In the genomic region with DNA sequence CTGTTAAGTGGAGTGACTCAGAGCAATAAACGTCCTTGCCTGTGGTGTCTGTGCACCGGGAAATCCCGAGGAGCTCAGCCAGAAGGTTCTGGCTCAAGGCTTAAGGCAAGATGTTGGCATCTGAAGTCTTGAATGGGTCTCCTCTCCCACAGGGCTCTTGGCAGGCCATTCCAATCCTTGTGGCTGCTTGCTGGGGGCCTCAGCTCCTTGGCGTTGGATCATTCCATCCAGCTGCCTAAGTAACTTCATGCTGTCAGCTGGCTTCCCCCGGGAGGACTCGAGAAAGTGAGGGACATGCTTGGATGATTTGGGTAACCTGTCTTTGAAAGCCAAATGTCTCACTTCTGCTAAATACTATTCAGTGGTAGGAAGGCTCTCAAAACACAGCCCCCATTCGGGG, we compare ENCODE assay signal across 20 mouse cellular contexts.
DNase-seq lines count a peak whose midpoint lies in the region; ATAC-seq and TF ChIP-seq lines count a peak whose summit lies in the region.
"Had no signal": no experiment of that assay in that cellular context is flagged by ENCODE, and none has a peak within 500 bp of the region (broad histone marks: within the 10 kb centered on the region; RNA-seq: fewer than 3 reads in every experiment).

No protein-coding gene starts in this region.

- no peak overlapping the region for H3K9ac ChIP-seq in CH12.LX (ENCODE audit: insufficient read depth, low read depth)
- no peak overlapping the region for H3K9ac ChIP-seq in embryonic facial prominence, embryonic 14.5 days (ENCODE audit: low read depth, low read length)
- H3K9ac ChIP-seq: liver, embryonic 13.5 days had no signal

- no peak overlapping the region for H3K4me3 ChIP-seq in CH12.LX (replicated peaks in 1 of 3; ENCODE audit: low read depth in 2 of 3, low read length in 2 of 3, poor library complexity in 1 of 3)
- no peak overlapping the region for H3K4me3 ChIP-seq in embryonic facial prominence, embryonic 14.5 days (ENCODE audit: low read depth, low read length)
- H3K4me3 ChIP-seq: forebrain, embryonic 10.5 days; liver, embryonic 13.5 days had no signal

- H3K27ac ChIP-seq in CH12.LX (ENCODE audit: insufficient read depth, low read depth), result no peak overlapping the region
- no peak overlapping the region for H3K27ac ChIP-seq in embryonic facial prominence, embryonic 14.5 days (replicated peaks; ENCODE audit: low read depth, low read length)
- H3K27ac ChIP-seq: forebrain, embryonic 10.5 days; liver, embryonic 13.5 days; stomach, postnatal 0 days had no signal

- H3K36me3 ChIP-seq in CH12.LX (replicated peaks in 1 of 2; ENCODE audit: control insufficient read depth in 1 of 2, insufficient read depth in 1 of 2, low read length in 1 of 2), result no peaks in the 10 kb centered on the region
- no peaks in the 10 kb centered on the region for H3K36me3 ChIP-seq in embryonic facial prominence, embryonic 14.5 days (ENCODE audit: control insufficient read depth, insufficient read depth, low read length)
- H3K36me3 ChIP-seq: forebrain, embryonic 10.5 days; G1E; liver, embryonic 13.5 days had no signal

- no peaks in the 10 kb centered on the region for H3K27me3 ChIP-seq in CH12.LX (replicated peaks)
- H3K27me3 ChIP-seq in embryonic facial prominence, embryonic 14.5 days (replicated peaks; ENCODE audit: control insufficient read depth, insufficient read depth, low read length), result no peaks in the 10 kb centered on the region
- H3K27me3 ChIP-seq: liver, embryonic 13.5 days had no signal

- H3K4me1 ChIP-seq in CH12.LX (ENCODE audit: control insufficient read depth in 1 of 2, insufficient read depth in 2 of 2), result peaks cover 6 to 32% of the 10 kb centered on the region in 2 experiments; a peak in 3 of 4 replicates
- peaks cover 22% of the 10 kb centered on the region for H3K4me1 ChIP-seq in embryonic facial prominence, embryonic 14.5 days (ENCODE audit: control insufficient read depth, insufficient read depth, low read length)
- H3K4me1 ChIP-seq: liver, embryonic 13.5 days had no signal

- no peak for TF ChIP-seq RAD21 in CH12.LX (IDR thresholded peaks at IDR 0.05; ENCODE audit: low read depth, low read length)

- H3K9me3 ChIP-seq in CH12.LX (replicated peaks; ENCODE audit: low read length), result peaks cover 6% of the 10 kb centered on the region
- H3K9me3 ChIP-seq in embryonic facial prominence, embryonic 14.5 days (ENCODE audit: control insufficient read depth, low read length), result no peaks in the 10 kb centered on the region
- H3K9me3 ChIP-seq: liver, embryonic 13.5 days had no signal

- H3K4me2 ChIP-seq in CH12.LX (ENCODE audit: insufficient read depth, low read depth, poor library complexity, severe bottlenecking), result peak overlapping the region; percentile 19
- H3K4me2 ChIP-seq in embryonic facial prominence, embryonic 14.5 days (ENCODE audit: low read depth, low read length), result no peak overlapping the region
- H3K4me2 ChIP-seq: liver, embryonic 13.5 days had no signal

- 60% methylated on average over 7 of the region's 7 CpGs for WGBS in embryonic facial prominence, embryonic 14.5 days

- no peaks in the 10 kb centered on the region for H3K79me2 ChIP-seq in CH12.LX (replicated peaks; ENCODE audit: control insufficient read depth, extremely low read depth, insufficient read depth, poor library complexity, severe bottlenecking)

- dilution Hi-C loops in CH12.LX (cut with MboI; ENCODE audit: extremely low pct_ligation_motif_present, extremely low pct_unique_long_range_greater_than_20kb, low sequenced_read_pairs), result no loop called here

- TF ChIP-seq CTCF in CH12.LX (conservative IDR thresholded peaks at IDR 0.05 in 1 of 2, IDR thresholded peaks at IDR 0.05 in 1 of 2; ENCODE audit: low read depth in 2 of 2, low read length in 2 of 2), result no peak

- DNase-seq in gastrocnemius, postnatal 25 days, result peak; percentile 21
- no peak for DNase-seq in gastrocnemius, adult 18-20 months (ENCODE audit: low spot score)
- peak; percentile 16 to 70 for DNase-seq in lung, postnatal 4 days
- no peak for DNase-seq in lung, postnatal 36 days
- peak; percentile 83 for DNase-seq in CH12.LX (ENCODE audit: extremely low read depth)
- peak; percentile 77 for DNase-seq in embryonic facial prominence, embryonic 14.5 days (ENCODE audit: low spot score)
- DNase-seq in embryo, embryonic 11 days, result no peak
- no peak for DNase-seq in cerebellum, adult 8-10 months
- DNase-seq: cerebellum, postnatal 36 days; gastrocnemius, postnatal 10 days; kidney, adult 9 months; kidney, postnatal 4 days; liver, embryonic 13.5 days; midbrain, embryonic 14.5 days; right cerebral cortex, adult 18-20 months; thymus, postnatal 14 days had no signal

- TF ChIP-seq EP300 in CH12.LX (IDR thresholded peaks at IDR 0.05; ENCODE audit: low read length), result peak; percentile 72

- TF ChIP-seq POLR2A in CH12.LX (IDR thresholded peaks at IDR 0.05; ENCODE audit: low read depth, low read length), result no peak

- no peak for ATAC-seq in embryonic facial prominence, embryonic 14.5 days (ENCODE audit: low read depth)
- ATAC-seq: inflammation-experienced regulatory T-cells, adult 6 months had no signal

- in situ Hi-C loops in CH12.LX (cut with MboI; ENCODE audit: low pct_ligation_motif_present, low pct_unique_long_range_greater_than_20kb, low sequenced_read_pairs), result no loop called here

TF ChIP-seq in CH12.LX, 34 proteins besides CTCF, POLR2A, EP300 and RAD21:
- TF ChIP-seq MYC (IDR thresholded peaks at IDR 0.05; ENCODE audit: low read depth, low read length), result peak; percentile 19; the same call in 1 of the 2 replicates
- peak; percentile 38; the same call in 1 of the 2 replicates for TF ChIP-seq ETS1 (conservative IDR thresholded peaks at IDR 0.05; ENCODE audit: low read depth, low read length)
- TF ChIP-seq IRF4 (IDR thresholded peaks at IDR 0.05; ENCODE audit: low read depth, low read length), result peak; percentile 62
- TF ChIP-seq BHLHE40 (IDR thresholded peaks at IDR 0.05; ENCODE audit: low read depth, low read length), result peak; percentile 30; the same call in 1 of the 2 replicates
- 0 out of 2 replicates have a peak, but pooled peaks have one; percentile 12 for TF ChIP-seq MEF2A (IDR thresholded peaks at IDR 0.05; ENCODE audit: borderline replicate concordance, low read depth, low read length)
- 0 out of 2 replicates have a peak, but pooled peaks have one; percentile 43 for TF ChIP-seq MAFK (IDR thresholded peaks at IDR 0.05; ENCODE audit: insufficient replicate concordance, low read length)
- 0 out of 2 replicates have a peak, but pooled peaks have one; percentile 34 for TF ChIP-seq TCF12 (IDR thresholded peaks at IDR 0.05; ENCODE audit: low read depth, low read length)
- TF ChIP-seq NRF1 (IDR thresholded peaks at IDR 0.05; ENCODE audit: low read depth, low read length), result no peak
- no peak for TF ChIP-seq MAX (IDR thresholded peaks at IDR 0.05; ENCODE audit: low read length)

Comparison
In these comparisons a context has a peak if more than half of its experiments do, and no peak if none do; other contexts are left out.
1. DNase-seq: peak in gastrocnemius, postnatal 25 days (single experiment), lung, postnatal 4 days (2 of 2), CH12.LX (single experiment) and embryonic facial prominence, embryonic 14.5 days (single experiment); none in gastrocnemius, adult 18-20 months (single experiment), lung, postnatal 36 days (single experiment), embryo, embryonic 11 days (single experiment) and cerebellum, adult 8-10 months (single experiment).